Mouse (Mus musculus) left cerebral cortex, postnatal 10 days (tissue): Measurements from ENCODE around the gene Efcab9. TPM values are rescaled to one million over a fixed set of nuclear protein-coding genes. Genes with fewer than 3 reads are reported as not detected.

Source experiments
- DNase-seq, 2 experiments: peaks; one replicate each; pipeline ENCODE4 v3.0.0; 2021 to 2022; ENCODE audit warnings: low spot score in 2 of 2, mixed read lengths in 1 of 2; ENCODE audit errors: extremely low spot score in 1 of 2
- intact Hi-C: fragments of 180-260 bp; cut with DNase I; formaldehyde crosslinking; loops from one replicate; pipeline ENCODE4 v1.15.1; 2025
- total RNA-seq, 2 experiments: library from RNA; stranded (reverse); gene quantifications; 2 replicates each; pipeline ENCODE4 v1.2.3; 2021

The Efcab9 gene
- total RNA-seq: not detected

- DNase-seq: no peak
- intact Hi-C loops: loop anchor here (5.0 kb wide), 1 partner anchor 55 kb away; no protein-coding TSS in a partner anchor
These were observed at the start of gene Efcab9 for GRCm38 (mm10) chr11:32531871-32532764. Gene Efcab9 (minus strand): TSS chr11:32532081.

GRCm38 (mm10) chr11:32581031-32581430 lies 49.1 kb upstream of the Efcab9 start:
- intact Hi-C loops: no loop called here
- DNase-seq: no peak

GRCm38 (mm10) chr11:32580305-32580947 lies 48.5 kb upstream of the Efcab9 start:
- DNase-seq: peak; percentile 55 to 82
- intact Hi-C loops: no loop called here

- DNase-seq: no peak
- intact Hi-C loops: no loop called here
These were observed 44.8 kb upstream of the Efcab9 start for GRCm38 (mm10) chr11:32576760-32577050.

- intact Hi-C loops: no loop called here
- DNase-seq: no peak
These were observed 44.3 kb upstream of the Efcab9 start for GRCm38 (mm10) chr11:32575964-32576759.

- no peak for DNase-seq
- intact Hi-C loops: no loop called here
These were observed 41.8 kb upstream of the Efcab9 start for GRCm38 (mm10) chr11:32573669-32574068.

- intact Hi-C loops: no loop called here
These were observed 39.2 kb upstream of the Efcab9 start for GRCm38 (mm10) chr11:32571103-32571502.

GRCm38 (mm10) chr11:32568637-32569293 lies 36.9 kb upstream of the Efcab9 start:
- no peak for DNase-seq
- intact Hi-C loops: no loop called here

More at GRCm38 (mm10) chr11:32571103-32571502, 39.2 kb upstream of the Efcab9 start:
- DNase-seq: no peak

GRCm38 (mm10) chr11:32568060-32568459 lies 36.2 kb upstream of the Efcab9 start:
- intact Hi-C loops: no loop called here

GRCm38 (mm10) chr11:32567000-32567855 lies 35.3 kb upstream of the Efcab9 start:
- intact Hi-C loops: no loop called here
- DNase-seq: no peak

More at GRCm38 (mm10) chr11:32568060-32568459, 36.2 kb upstream of the Efcab9 start:
- no peak for DNase-seq

- no peak for DNase-seq
- intact Hi-C loops: no loop called here
These were observed 34.3 kb upstream of the Efcab9 start for GRCm38 (mm10) chr11:32566184-32566583.

- DNase-seq: no peak
- intact Hi-C loops: no loop called here
These were observed 33.2 kb upstream of the Efcab9 start for GRCm38 (mm10) chr11:32565088-32565487.

- intact Hi-C loops: no loop called here
- no peak for DNase-seq
These were observed 32.7 kb upstream of the Efcab9 start for GRCm38 (mm10) chr11:32564629-32565028.

- intact Hi-C loops: no loop called here
- DNase-seq: no peak
These were observed 31.8 kb upstream of the Efcab9 start for GRCm38 (mm10) chr11:32563660-32564059.

- intact Hi-C loops: no loop called here
- no peak for DNase-seq
These were observed 30.8 kb upstream of the Efcab9 start for GRCm38 (mm10) chr11:32562706-32563105.

GRCm38 (mm10) chr11:32561465-32562355 lies 29.8 kb upstream of the Efcab9 start:
- DNase-seq: no peak
- intact Hi-C loops: no loop called here
